Mouse (Mus musculus): ENCODE data around the gene Gja4. TPM values are rescaled to one million over a fixed set of nuclear protein-coding genes. Genes with fewer than 3 reads are reported as not detected.

Gene Gja4
- polyA plus RNA-seq, 1 experiment from 2014 or later: 58.3 TPM

GRCm38 (mm10) chr4:127331171-127331570 is 17.3 kb upstream of the Gja4 start:
- no peak overlapping the region for H3K9ac ChIP-seq (replicated peaks; ENCODE audit: low read depth)
- peaks cover 13% of the 10 kb centered on the region for H3K27me3 ChIP-seq (replicated peaks; ENCODE audit: insufficient read depth, low read length)
- ATAC-seq: no peak
- no peak overlapping the region for H3K27ac ChIP-seq (ENCODE audit: low read length)
- no peak overlapping the region for H3K4me2 ChIP-seq (replicated peaks; ENCODE audit: low read depth, low read length)
- H3K4me3 ChIP-seq (ENCODE audit: low read depth, low read length): no peak overlapping the region
- H3K9me3 ChIP-seq (ENCODE audit: low read length): no peaks in the 10 kb centered on the region
- DNase-seq (ENCODE audit: low spot score): no peak
- no peaks in the 10 kb centered on the region for H3K36me3 ChIP-seq (ENCODE audit: insufficient read depth, low read length)
- TF ChIP-seq EP300 (IDR thresholded peaks at IDR 0.05) (no peak), CTCF (IDR thresholded peaks at IDR 0.05) (no peak)
- H3K4me1 ChIP-seq (ENCODE audit: insufficient read depth, low read depth, low read length): no peaks in the 10 kb centered on the region; the same call in 1 of the 2 replicates
- WGBS: 29% methylated on average over 13 of the region's 13 CpGs

DNA sequence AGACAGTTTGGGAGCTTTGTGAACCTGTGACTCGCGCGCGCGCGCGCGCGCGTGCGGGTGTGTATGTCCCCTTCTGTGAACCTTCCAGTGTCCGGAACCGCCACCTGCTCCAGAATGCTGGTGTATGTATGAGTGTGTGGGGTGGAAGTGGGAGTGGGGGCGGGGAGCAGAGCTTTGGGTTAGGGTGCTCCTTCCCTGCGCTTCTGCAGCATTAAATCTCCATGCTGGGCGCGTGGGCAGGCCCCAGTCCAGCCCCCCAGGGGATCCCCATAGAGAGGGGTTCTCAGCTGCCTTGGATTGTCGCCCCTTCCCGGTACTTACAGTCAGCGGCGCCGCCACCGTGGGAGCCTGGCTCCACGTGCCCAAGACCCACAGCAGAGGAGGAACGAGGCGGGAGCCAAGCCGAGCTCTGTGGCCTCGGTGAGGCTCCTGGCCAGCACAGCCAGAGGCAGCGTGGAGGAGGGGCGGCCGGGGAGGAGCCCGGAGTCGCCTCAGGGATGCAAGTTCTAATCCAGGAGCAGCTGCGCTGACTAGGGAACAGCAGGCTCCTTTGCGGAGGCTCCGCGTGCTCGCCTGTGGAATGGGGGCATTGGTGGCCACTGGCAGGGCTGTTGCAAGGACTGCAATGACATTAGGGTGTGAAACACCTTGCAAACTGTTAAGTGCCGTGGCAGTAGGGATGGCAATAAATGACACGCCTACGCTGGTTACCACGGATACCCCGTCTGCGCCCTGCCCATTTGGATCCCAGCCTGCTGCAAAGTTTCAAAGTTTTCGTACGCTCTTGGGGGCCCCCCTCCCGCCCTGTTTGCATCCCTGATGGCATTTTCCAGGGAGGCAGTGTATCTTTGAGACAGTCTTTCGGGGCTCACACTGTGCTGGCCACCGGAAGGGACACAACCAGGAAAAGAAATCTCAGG is 16.6 kb upstream of the Gja4 start, which contains the start of gene Gjb3:
Gene Gjb3 (minus strand): TSS at position 664 of the 920 bp plus-strand sequence.
- Histone ChIP-seq H3K9me3 (ENCODE audit: low read length) (no peaks in the 10 kb centered on the region), H3K4me1 (ENCODE audit: insufficient read depth, low read depth, low read length) (no peaks in the 10 kb centered on the region; the same call in 1 of the 2 replicates), H3K9ac (replicated peaks; ENCODE audit: low read depth) (0 out of 2 replicates have a peak within 1 kb of the TSS, but pooled peaks have one; percentile 3), H3K27ac (ENCODE audit: low read length) (no peak within 1 kb of the TSS), H3K4me2 (replicated peaks; ENCODE audit: low read depth, low read length) (peak within 1 kb of the TSS; percentile 52), H3K36me3 (ENCODE audit: insufficient read depth, low read length) (no peaks in the 10 kb centered on the region), H3K4me3 (ENCODE audit: low read depth, low read length) (peak within 1 kb of the TSS; percentile 14), H3K27me3 (replicated peaks; ENCODE audit: insufficient read depth, low read length) (peaks cover 13% of the 10 kb centered on the region)
- DNase-seq (ENCODE audit: low spot score) (no peak), ATAC-seq (peak; percentile 8; the same call in 1 of the 2 replicates)
- 2% methylated on average over 48 of the region's 49 CpGs for WGBS
- TF ChIP-seq EP300 (IDR thresholded peaks at IDR 0.05) (no peak), CTCF (IDR thresholded peaks at IDR 0.05) (no peak)

DNA sequence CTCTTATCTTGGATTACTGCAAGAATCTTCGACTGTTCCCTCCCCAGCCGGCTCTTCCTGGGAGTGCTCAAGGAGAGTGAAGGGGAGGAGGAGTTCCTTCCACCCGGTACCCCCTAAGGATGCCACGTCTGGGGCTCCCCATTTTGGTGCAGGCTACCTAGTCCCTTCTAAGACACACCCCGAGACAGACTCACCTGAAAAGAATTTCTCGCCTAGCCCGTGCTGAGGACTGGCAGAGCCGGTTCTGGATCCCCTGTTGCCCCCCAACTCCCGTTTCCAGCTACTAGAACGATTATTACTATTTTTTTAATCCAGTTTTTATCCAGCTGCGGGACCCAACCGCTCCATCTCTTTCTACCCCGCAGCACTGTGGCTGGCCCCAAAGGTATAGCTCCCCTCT is 15.9 kb upstream of the Gja4 start:
- no peaks in the 10 kb centered on the region; the same call in 1 of the 2 replicates for H3K4me1 ChIP-seq (ENCODE audit: insufficient read depth, low read depth, low read length)
- H3K9me3 ChIP-seq (ENCODE audit: low read length): no peaks in the 10 kb centered on the region
- no peak overlapping the region for H3K9ac ChIP-seq (replicated peaks; ENCODE audit: low read depth)
- ATAC-seq: peak; percentile 51
- H3K4me2 ChIP-seq (replicated peaks; ENCODE audit: low read depth, low read length): peak overlapping the region; percentile 52
- WGBS: 1% methylated on average over 13 of the region's 13 CpGs
- H3K36me3 ChIP-seq (ENCODE audit: insufficient read depth, low read length): no peaks in the 10 kb centered on the region
- H3K27ac ChIP-seq (ENCODE audit: low read length): no peak overlapping the region
- no peak for TF ChIP-seq CTCF (IDR thresholded peaks at IDR 0.05)
- no peak for TF ChIP-seq EP300 (IDR thresholded peaks at IDR 0.05)
- peaks cover 13% of the 10 kb centered on the region for H3K27me3 ChIP-seq (replicated peaks; ENCODE audit: insufficient read depth, low read length)
- peak overlapping the region; percentile 14 for H3K4me3 ChIP-seq (ENCODE audit: low read depth, low read length)
- DNase-seq (ENCODE audit: low spot score): peak; percentile 30

GRCm38 (mm10) chr4:127329046-127329445 is 15.2 kb upstream of the Gja4 start:
- WGBS: 8% methylated on average over 3 of the region's 3 CpGs
- no peak for DNase-seq (ENCODE audit: low spot score)
- Histone ChIP-seq H3K9me3 (ENCODE audit: low read length) (no peaks in the 10 kb centered on the region), H3K4me2 (replicated peaks; ENCODE audit: low read depth, low read length) (no peak overlapping the region), H3K9ac (replicated peaks; ENCODE audit: low read depth) (no peak overlapping the region), H3K4me1 (ENCODE audit: insufficient read depth, low read depth, low read length) (no peaks in the 10 kb centered on the region; the same call in 1 of the 2 replicates), H3K36me3 (ENCODE audit: insufficient read depth, low read length) (no peaks in the 10 kb centered on the region), H3K27ac (ENCODE audit: low read length) (no peak overlapping the region), H3K27me3 (replicated peaks; ENCODE audit: insufficient read depth, low read length) (peaks cover 13% of the 10 kb centered on the region), H3K4me3 (ENCODE audit: low read depth, low read length) (no peak overlapping the region)
- no peak for TF ChIP-seq CTCF (IDR thresholded peaks at IDR 0.05)
- no peak for ATAC-seq

DNA sequence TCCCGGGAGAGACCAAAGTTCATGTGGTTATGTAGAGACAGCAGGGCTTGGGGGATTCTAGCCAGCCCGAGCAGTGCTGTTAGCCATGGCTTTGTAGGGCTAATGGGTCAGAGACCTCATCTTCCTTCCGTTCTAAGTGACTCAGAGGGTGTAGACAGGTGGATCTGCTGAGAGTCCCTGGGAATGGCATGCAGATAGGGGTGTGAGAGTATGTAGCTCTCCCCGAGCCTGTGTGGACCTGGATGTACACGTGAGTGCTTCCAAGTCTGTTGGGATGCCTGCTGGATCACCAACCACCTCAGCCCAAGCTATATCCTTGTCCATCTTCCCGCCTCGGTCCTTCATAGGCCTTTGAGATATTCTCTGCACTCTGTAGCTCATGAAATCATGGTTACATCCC is 14.5 kb upstream of the Gja4 start:
- WGBS: 60% methylated on average over 7 of the region's 7 CpGs
- peaks cover 13% of the 10 kb centered on the region for H3K27me3 ChIP-seq (replicated peaks; ENCODE audit: insufficient read depth, low read length)
- no peaks in the 10 kb centered on the region; the same call in 1 of the 2 replicates for H3K4me1 ChIP-seq (ENCODE audit: insufficient read depth, low read depth, low read length)

GRCm38 (mm10) chr4:127327749-127328148 is 13.9 kb upstream of the Gja4 start:
- H3K9ac ChIP-seq (replicated peaks; ENCODE audit: low read depth): no peak overlapping the region
- H3K36me3 ChIP-seq (ENCODE audit: insufficient read depth, low read length): no peaks in the 10 kb centered on the region
- no peak overlapping the region for H3K27ac ChIP-seq (ENCODE audit: low read length)
- no peak overlapping the region for H3K4me3 ChIP-seq (ENCODE audit: low read depth, low read length)
- H3K4me1 ChIP-seq (ENCODE audit: insufficient read depth, low read depth, low read length): no peaks in the 10 kb centered on the region; the same call in 1 of the 2 replicates
- H3K27me3 ChIP-seq (replicated peaks; ENCODE audit: insufficient read depth, low read length): peaks cover 13% of the 10 kb centered on the region
- WGBS: 56% methylated on average over 6 of the region's 6 CpGs
- no peak overlapping the region for H3K4me2 ChIP-seq (replicated peaks; ENCODE audit: low read depth, low read length)
- H3K9me3 ChIP-seq (ENCODE audit: low read length): no peaks in the 10 kb centered on the region
- DNase-seq (ENCODE audit: low spot score): no peak
- TF ChIP-seq CTCF (IDR thresholded peaks at IDR 0.05): no peak
- no peak for TF ChIP-seq EP300 (IDR thresholded peaks at IDR 0.05)
- ATAC-seq: no peak

More for the DNA sequence above, 14.5 kb upstream of the Gja4 start:
- TF ChIP-seq CTCF (IDR thresholded peaks at IDR 0.05) (no peak), EP300 (IDR thresholded peaks at IDR 0.05) (no peak)
- Histone ChIP-seq H3K4me2 (replicated peaks; ENCODE audit: low read depth, low read length) (no peak overlapping the region), H3K36me3 (ENCODE audit: insufficient read depth, low read length) (no peaks in the 10 kb centered on the region), H3K9me3 (ENCODE audit: low read length) (no peaks in the 10 kb centered on the region), H3K27ac (ENCODE audit: low read length) (no peak overlapping the region), H3K9ac (replicated peaks; ENCODE audit: low read depth) (no peak overlapping the region), H3K4me3 (ENCODE audit: low read depth, low read length) (no peak overlapping the region)
- DNase-seq (ENCODE audit: low spot score) (no peak), ATAC-seq (no peak)
